Mouse (Mus musculus) mouse trophoblast stem cell (cell line): ENCODE data around the gene Cox6b1.

Source experiments
- in situ Hi-C, 2 experiments: fragments of 300-500 bp; cut with MseI, MboI; formaldehyde crosslinking; loops; 2 replicates in 1 of 2; 3 replicates in 1 of 2; pipeline ENCODE4 v1.15.1; 2025

The Cox6b1 gene

GRCm38 (mm10) chr7:30610043-30610442 lies 15.9 kb downstream of the Cox6b1 start:
- in situ Hi-C loops, result no loop called here

- in situ Hi-C loops, result no loop called here
Measured at GRCm38 (mm10) chr7:30608476-30608875, 17.5 kb downstream of the Cox6b1 start.

- in situ Hi-C loops, result no loop called here
Measured at GRCm38 (mm10) chr7:30607706-30608309, 18.1 kb downstream of the Cox6b1 start.

GRCm38 (mm10) chr7:30604944-30605343 lies 21.0 kb downstream of the Cox6b1 start:
- in situ Hi-C loops, result no loop called here

GRCm38 (mm10) chr7:30604424-30604823 lies 21.5 kb downstream of the Cox6b1 start:
- in situ Hi-C loops, result no loop called here

- in situ Hi-C loops, result no loop called here
Measured at GRCm38 (mm10) chr7:30602583-30602982, 23.4 kb downstream of the Cox6b1 start.

- in situ Hi-C loops, result no loop called here
Measured at GRCm38 (mm10) chr7:30600651-30601050, 25.3 kb downstream of the Cox6b1 start.

- in situ Hi-C loops, result no loop called here
Measured at GRCm38 (mm10) chr7:30599933-30600353, 26.0 kb downstream of the Cox6b1 start.

- in situ Hi-C loops, result no loop called here
Measured at GRCm38 (mm10) chr7:30598786-30599185, 27.2 kb downstream of the Cox6b1 start, which contains the start of gene Zbtb32. Gene Zbtb32 (minus strand): TSS chr7:30598909.

GRCm38 (mm10) chr7:30596811-30597210 lies 29.1 kb downstream of the Cox6b1 start:
- in situ Hi-C loops, result no loop called here

GRCm38 (mm10) chr7:30596093-30596492 lies 29.9 kb downstream of the Cox6b1 start:
- in situ Hi-C loops, result no loop called here

GRCm38 (mm10) chr7:30594510-30595024 lies 31.4 kb downstream of the Cox6b1 start:
- in situ Hi-C loops, result no loop called here

GRCm38 (mm10) chr7:30593579-30594509 lies 32.1 kb downstream of the Cox6b1 start:
- in situ Hi-C loops, result no loop called here

GRCm38 (mm10) chr7:30592772-30593423 lies 33.1 kb downstream of the Cox6b1 start:
- in situ Hi-C loops, result no loop called here

GRCm38 (mm10) chr7:30591605-30591951 lies 34.4 kb downstream of the Cox6b1 start:
- in situ Hi-C loops, result no loop called here

GRCm38 (mm10) chr7:30590927-30591604 lies 34.9 kb downstream of the Cox6b1 start:
- in situ Hi-C loops, result no loop called here

GRCm38 (mm10) chr7:30589435-30590301 lies 36.3 kb downstream of the Cox6b1 start:
- in situ Hi-C loops, result no loop called here

- in situ Hi-C loops, result no loop called here
Measured at GRCm38 (mm10) chr7:30588676-30589434, 37.1 kb downstream of the Cox6b1 start, which contains the start of gene Kmt2b. Gene Kmt2b (minus strand): TSS chr7:30588726.

- in situ Hi-C loops, result no loop called here
Measured at GRCm38 (mm10) chr7:30587842-30588667, 37.9 kb downstream of the Cox6b1 start.
